Comparison of ENCODE assay signal across 12 mouse cellular contexts in the genomic region with DNA sequence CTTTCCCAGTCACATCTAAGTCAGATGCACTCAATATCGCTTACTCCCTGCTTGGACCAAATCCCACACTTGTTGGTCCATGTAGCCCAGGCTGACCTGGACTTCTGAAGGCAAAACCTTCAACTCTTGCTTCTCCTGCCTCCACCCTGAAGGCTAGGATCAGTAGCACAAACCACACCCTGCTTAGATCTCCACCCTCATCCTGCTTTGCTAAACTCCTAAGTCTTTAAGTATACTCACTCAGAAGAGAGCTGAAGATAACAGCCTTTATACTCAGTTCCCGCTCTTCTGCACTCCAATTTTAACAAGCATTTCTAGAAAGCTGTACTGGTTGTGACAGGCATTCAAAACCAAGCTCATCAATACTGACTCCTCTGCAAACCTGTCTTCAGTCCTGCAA. TPM values are rescaled to one million over a fixed set of nuclear protein-coding genes. Genes with fewer than 3 reads are reported as not detected.
DNase-seq lines count a peak whose midpoint lies in the region; ATAC-seq and TF ChIP-seq lines count a peak whose summit lies in the region.
"Had no signal": no experiment of that assay in that cellular context is flagged by ENCODE, and none has a peak within 500 bp of the region (broad histone marks: within the 10 kb centered on the region; RNA-seq: fewer than 3 reads in every experiment).

No protein-coding gene starts in this region.

- H3K27ac ChIP-seq in heart, embryonic 11.5 days (ENCODE audit: low read depth, low read length) = no peak overlapping the region
- H3K27ac ChIP-seq in stomach, embryonic 15.5 days = no peak overlapping the region
- H3K27ac ChIP-seq in stomach, postnatal 0 days (replicated peaks) = no peak overlapping the region
- H3K27ac ChIP-seq: neural tube, embryonic 13.5 days had no signal

- no peak for DNase-seq in heart, postnatal 14 days
- no peak for DNase-seq in stomach, postnatal 0 days (ENCODE audit: low spot score)
- DNase-seq in layer of hippocampus, adult 9-10 months (ENCODE audit: low spot score) = no peak
- DNase-seq: adrenal gland, adult 2 months; lung, postnatal 14 days; thymus, adult 18-20 months had no signal

- H3K4me1 ChIP-seq in heart, embryonic 11.5 days (ENCODE audit: control insufficient read depth, insufficient read depth, low read length) = 0 out of 2 replicates have a peak, but pooled peaks cover 3% of the 10 kb centered on the region
- 0 out of 2 replicates have a peak, but pooled peaks cover 3% of the 10 kb centered on the region for H3K4me1 ChIP-seq in stomach, embryonic 15.5 days
- H3K4me1 ChIP-seq in stomach, postnatal 0 days (replicated peaks; ENCODE audit: control insufficient read depth, insufficient read depth) = peaks cover 2% of the 10 kb centered on the region; the same call in 1 of the 2 replicates

- no peaks in the 10 kb centered on the region for H3K9me3 ChIP-seq in heart, embryonic 11.5 days (replicated peaks; ENCODE audit: control insufficient read depth, low read length)
- H3K9me3 ChIP-seq in stomach, embryonic 15.5 days = no peaks in the 10 kb centered on the region
- no peaks in the 10 kb centered on the region for H3K9me3 ChIP-seq in stomach, postnatal 0 days (ENCODE audit: control insufficient read depth, low read length)
- H3K9me3 ChIP-seq: neural tube, embryonic 13.5 days had no signal

- intact Hi-C loops in heart, postnatal 14 days (cut with DNase I) = no loop called here

- no peak for TF ChIP-seq CTCF in stomach, postnatal 0 days (IDR thresholded peaks at IDR 0.05; ENCODE audit: low read depth)

- peak overlapping the region; percentile 74 for H3K4me2 ChIP-seq in heart, embryonic 11.5 days
- H3K4me2 ChIP-seq in stomach, embryonic 15.5 days = peak overlapping the region; percentile 57; the same call in 1 of the 2 replicates
- no peak overlapping the region for H3K4me2 ChIP-seq in stomach, postnatal 0 days (replicated peaks; ENCODE audit: low read depth)

- H3K9ac ChIP-seq in heart, embryonic 11.5 days (ENCODE audit: low read depth, low read length) = no peak overlapping the region
- H3K9ac ChIP-seq in stomach, embryonic 15.5 days = no peak overlapping the region
- no peak overlapping the region for H3K9ac ChIP-seq in stomach, postnatal 0 days (ENCODE audit: low read length)

- WGBS in heart, embryonic 11.5 days (ENCODE audit: insufficient replicate concordance) = 91% methylated on average over 2 of the region's 2 CpGs
- WGBS in stomach, embryonic 15.5 days = 98% methylated on average over 2 of the region's 2 CpGs
- 88% methylated on average over 2 of the region's 2 CpGs for WGBS in stomach, postnatal 0 days

- peaks cover 18% of the 10 kb centered on the region for H3K36me3 ChIP-seq in heart, embryonic 11.5 days (ENCODE audit: control insufficient read depth, insufficient read depth, low read length)
- H3K36me3 ChIP-seq in stomach, embryonic 15.5 days = peaks cover 5% of the 10 kb centered on the region; the same call in 1 of the 2 replicates
- no peaks in the 10 kb centered on the region for H3K36me3 ChIP-seq in stomach, postnatal 0 days (ENCODE audit: control insufficient read depth, insufficient read depth, low read length)

- peak overlapping the region; percentile 79; the same call in 1 of the 2 replicates for H3K4me3 ChIP-seq in heart, embryonic 11.5 days (ENCODE audit: low read depth, low read length)
- H3K4me3 ChIP-seq in stomach, embryonic 15.5 days (replicated peaks) = no peak overlapping the region
- H3K4me3 ChIP-seq in stomach, postnatal 0 days (ENCODE audit: low read depth, low read length) = no peak overlapping the region

- ATAC-seq in heart, embryonic 11.5 days (replicated peaks; ENCODE audit: insufficient number of reproducible peaks, low FRiP score, low TSS enrichment) = no peak
- ATAC-seq in stomach, embryonic 15.5 days (ENCODE audit: insufficient read depth, low FRiP score, low read depth) = no peak
- ATAC-seq in stomach, postnatal 0 days (ENCODE audit: low FRiP score, low TSS enrichment) = no peak
- peak; percentile 70 for ATAC-seq in erythroid progenitor cell, adult 5-6 weeks (replicated peaks; ENCODE audit: low FRiP score, poor library complexity, severe bottlenecking)
- ATAC-seq in frontal cortex, adult (ENCODE audit: low TSS enrichment) = no peak
- ATAC-seq in cerebellum, adult (ENCODE audit: insufficient number of reproducible peaks, low FRiP score, low TSS enrichment) = no peak

- no peak for TF ChIP-seq EP300 in stomach, postnatal 0 days (optimal IDR thresholded peaks at IDR 0.05)

- no peaks in the 10 kb centered on the region for H3K27me3 ChIP-seq in heart, embryonic 11.5 days (ENCODE audit: control insufficient read depth, insufficient read depth, low read length)
- H3K27me3 ChIP-seq in stomach, embryonic 15.5 days (replicated peaks) = no peaks in the 10 kb centered on the region
- no peaks in the 10 kb centered on the region for H3K27me3 ChIP-seq in stomach, postnatal 0 days (ENCODE audit: control insufficient read depth, insufficient read depth, low read length)
- H3K27me3 ChIP-seq: neural tube, embryonic 13.5 days had no signal

RNA-seq across cellular contexts. Expression of a gene that starts 1.9 kb away (rescaled TPM):
- polyA plus RNA-seq in heart, embryonic 11.5 days (2014; fragmentation: Nextera tagmentation; extraction: Ambion mirVana) = 1,249 and 1,400 TPM in 2 replicates
- total RNA-seq in heart, postnatal 14 days (2021) = 1,000 to 10,000 TPM; 1,350 to 1,379 TPM
- 1,494 and 1,720 TPM in 2 replicates for polyA plus RNA-seq in stomach, embryonic 15.5 days (2015; fragmentation: Nextera tagmentation; extraction: Ambion mirVana)
- polyA plus RNA-seq in stomach, postnatal 0 days (2015; fragmentation: Nextera tagmentation; extraction: Ambion mirVana) = 1,988 and 2,229 TPM in 2 replicates
- total RNA-seq in erythroid progenitor cell, adult 5-6 weeks (2015; ENCODE audit: low replicate concordance) = 901 and 1,018 TPM in 2 replicates
- 424 and 1,088 TPM in 2 replicates for total RNA-seq in erythroid progenitor cell, adult 5-6 weeks (2017; ENCODE audit: low replicate concordance)

RNA-seq across cellular contexts. Expression of a gene that starts 11.5 kb away (rescaled TPM):
- 17.1 and 20.8 TPM in 2 replicates for polyA plus RNA-seq in heart, embryonic 11.5 days (2014; fragmentation: Nextera tagmentation; extraction: Ambion mirVana)
- total RNA-seq in heart, postnatal 14 days (2021) = 1 to 10 TPM in 1 of 2 experiments, not detected in 1; 1.0 TPM
- polyA plus RNA-seq in stomach, embryonic 15.5 days (2015; fragmentation: Nextera tagmentation; extraction: Ambion mirVana) = 19.3 and 19.9 TPM in 2 replicates
- polyA plus RNA-seq in stomach, postnatal 0 days (2015; fragmentation: Nextera tagmentation; extraction: Ambion mirVana) = 4.3 and 5.2 TPM in 2 replicates
- 27.0 and 43.2 TPM in 2 replicates for total RNA-seq in erythroid progenitor cell, adult 5-6 weeks (2015; ENCODE audit: low replicate concordance)
- 24.3 and 24.6 TPM in 2 replicates for total RNA-seq in erythroid progenitor cell, adult 5-6 weeks (2017; ENCODE audit: low replicate concordance)
- polyA plus RNA-seq: adrenal gland, adult 2 months had no signal

RNA-seq across cellular contexts. Expression of a gene that starts 26.8 kb away (rescaled TPM):
- polyA plus RNA-seq in heart, embryonic 11.5 days (2014; fragmentation: Nextera tagmentation; extraction: Ambion mirVana) = 539 and 559 TPM in 2 replicates
- total RNA-seq in heart, postnatal 14 days (2021) = 100 to 1,000 TPM; 211 to 226 TPM
- 720 and 730 TPM in 2 replicates for polyA plus RNA-seq in stomach, embryonic 15.5 days (2015; fragmentation: Nextera tagmentation; extraction: Ambion mirVana)
- polyA plus RNA-seq in stomach, postnatal 0 days (2015; fragmentation: Nextera tagmentation; extraction: Ambion mirVana) = 843 and 974 TPM in 2 replicates
- 169 and 235 TPM in 2 replicates for total RNA-seq in erythroid progenitor cell, adult 5-6 weeks (2015; ENCODE audit: low replicate concordance)
- total RNA-seq in erythroid progenitor cell, adult 5-6 weeks (2017; ENCODE audit: low replicate concordance) = 180 and 196 TPM in 2 replicates

RNA-seq across cellular contexts. Expression of a gene that starts 26.9 kb away (rescaled TPM):
- 35.3 and 37.3 TPM in 2 replicates for polyA plus RNA-seq in heart, embryonic 11.5 days (2014; fragmentation: Nextera tagmentation; extraction: Ambion mirVana)
- total RNA-seq in heart, postnatal 14 days (2021) = 10 to 100 TPM; 22.6 to 25.3 TPM
- 63.6 and 67.4 TPM in 2 replicates for polyA plus RNA-seq in stomach, embryonic 15.5 days (2015; fragmentation: Nextera tagmentation; extraction: Ambion mirVana)
- polyA plus RNA-seq in stomach, postnatal 0 days (2015; fragmentation: Nextera tagmentation; extraction: Ambion mirVana) = 52.3 and 54.4 TPM in 2 replicates
- 19.3 and 19.5 TPM in 2 replicates for total RNA-seq in erythroid progenitor cell, adult 5-6 weeks (2015; ENCODE audit: low replicate concordance)
- 15.9 and 22.3 TPM in 2 replicates for total RNA-seq in erythroid progenitor cell, adult 5-6 weeks (2017; ENCODE audit: low replicate concordance)

RNA-seq across cellular contexts. Expression of a gene that starts 39.8 kb away (rescaled TPM):
- 19.0 and 20.9 TPM in 2 replicates for polyA plus RNA-seq in heart, embryonic 11.5 days (2014; fragmentation: Nextera tagmentation; extraction: Ambion mirVana)
- 1 to 10 TPM; 2.9 to 4.1 TPM for total RNA-seq in heart, postnatal 14 days (2021)
- 26.4 and 28.3 TPM in 2 replicates for polyA plus RNA-seq in stomach, embryonic 15.5 days (2015; fragmentation: Nextera tagmentation; extraction: Ambion mirVana)
- polyA plus RNA-seq in stomach, postnatal 0 days (2015; fragmentation: Nextera tagmentation; extraction: Ambion mirVana) = 6.9 and 10.3 TPM in 2 replicates
- total RNA-seq in erythroid progenitor cell, adult 5-6 weeks (2015; ENCODE audit: low replicate concordance) = 4.7 TPM in 1 of 2 replicates, not detected in the other
- 22.2 and 23.9 TPM in 2 replicates for total RNA-seq in erythroid progenitor cell, adult 5-6 weeks (2017; ENCODE audit: low replicate concordance)
